Mouse (Mus musculus): ENCODE measurements around the gene Tshb.
A peak's percentile ranks its signal among the peaks of the same experiment; 100 is the strongest.

Tshb gene

GRCm38 (mm10) chr3:102782618-102783017 is at the start of gene Tshb:
Tshb (minus strand) TSS chr3:102782718.
- no peak for DNase-seq

- DNase-seq, result peak; percentile 79
These were observed 21.4 kb upstream of the Tshb start for GRCm38 (mm10) chr3:102803937-102804336.

GRCm38 (mm10) chr3:102787369-102787768 is 4.9 kb upstream of the Tshb start:
- no peak for DNase-seq

GRCm38 (mm10) chr3:102773018-102773417 is 9.5 kb downstream of the Tshb start:
- no peak for DNase-seq

GRCm38 (mm10) chr3:102764850-102765249 is 17.7 kb downstream of the Tshb start:
- DNase-seq, result no peak

- DNase-seq, result no peak
These were observed 18.7 kb downstream of the Tshb start for GRCm38 (mm10) chr3:102763713-102764400.

GRCm38 (mm10) chr3:102762388-102762787 is 20.1 kb downstream of the Tshb start:
- DNase-seq, result no peak

GRCm38 (mm10) chr3:102760236-102760635 is 22.3 kb downstream of the Tshb start:
- no peak for DNase-seq

GRCm38 (mm10) chr3:102757019-102757418 is 25.5 kb downstream of the Tshb start:
- DNase-seq, result no peak

GRCm38 (mm10) chr3:102755801-102756200 is 26.7 kb downstream of the Tshb start:
- no peak for DNase-seq

- DNase-seq, result no peak
These were observed 30.1 kb downstream of the Tshb start for GRCm38 (mm10) chr3:102752457-102752856.

GRCm38 (mm10) chr3:102752053-102752452 is 30.5 kb downstream of the Tshb start:
- DNase-seq, result no peak

- DNase-seq, result no peak
These were observed 31.0 kb downstream of the Tshb start for GRCm38 (mm10) chr3:102751536-102751935.

GRCm38 (mm10) chr3:102751136-102751535 is 31.4 kb downstream of the Tshb start:
- no peak for DNase-seq

- DNase-seq, result no peak
These were observed 33.8 kb downstream of the Tshb start for GRCm38 (mm10) chr3:102748686-102749085.

- DNase-seq, result no peak
These were observed 34.5 kb downstream of the Tshb start for GRCm38 (mm10) chr3:102748038-102748437.

GRCm38 (mm10) chr3:102746174-102746573 is 36.3 kb downstream of the Tshb start:
- DNase-seq, result no peak

GRCm38 (mm10) chr3:102744657-102745056 is 37.9 kb downstream of the Tshb start:
- DNase-seq, result no peak

GRCm38 (mm10) chr3:102743781-102744471 is 38.6 kb downstream of the Tshb start:
- no peak for DNase-seq

- no peak for DNase-seq
These were observed 39.3 kb downstream of the Tshb start for GRCm38 (mm10) chr3:102743202-102743601.

- no peak for DNase-seq
These were observed 39.8 kb downstream of the Tshb start for GRCm38 (mm10) chr3:102742725-102743124.

- DNase-seq, result no peak
These were observed 43.6 kb downstream of the Tshb start for GRCm38 (mm10) chr3:102738926-102739325.

- no peak for DNase-seq
These were observed 44.2 kb downstream of the Tshb start for GRCm38 (mm10) chr3:102738161-102738901.

- no peak for DNase-seq
These were observed 45.4 kb downstream of the Tshb start for GRCm38 (mm10) chr3:102737106-102737505.

All from embryo, embryonic 11 days (tissue).